Mouse (Mus musculus) liver (tissue): ENCODE measurements around the gene Eml1.

Source experiments
- DNase-seq: peaks from one replicate; pipeline ENCODE4 v3.0.0-alpha.2; 2020; ENCODE audit warnings: mixed read lengths

Gene Eml1

GRCm38 (mm10) chr12:108554861-108555556 is 184.3 kb downstream of the Eml1 start:
- peak; percentile 17 for DNase-seq

GRCm38 (mm10) chr12:108558194-108558593 is 187.4 kb downstream of the Eml1 start:
- DNase-seq: no peak

- DNase-seq: no peak
Observed at GRCm38 (mm10) chr12:108563238-108563637, 192.5 kb downstream of the Eml1 start.

- no peak for DNase-seq
Observed at GRCm38 (mm10) chr12:108564910-108565506, 194.3 kb downstream of the Eml1 start.

GRCm38 (mm10) chr12:108579156-108579871 is 208.6 kb downstream of the Eml1 start:
- DNase-seq: no peak

GRCm38 (mm10) chr12:108583775-108584174 is 213.0 kb downstream of the Eml1 start:
- DNase-seq: no peak
